Mouse (Mus musculus): ENCODE data around the gene Arhgef12. TPM values are rescaled to one million over a fixed set of nuclear protein-coding genes. Genes with fewer than 3 reads are reported as not detected.
"Not testable (repeated sequence)": the region's sequence is repeated elsewhere in the genome, so short reads cannot be mapped to it uniquely, and the experiment has no call there.

Arhgef12 gene
- polyA plus RNA-seq, 1 experiment from 2014 or later: 20.3 TPM

- Histone ChIP-seq H3K4me2 (no peak overlapping the region), H3K36me3 (no peaks in the 10 kb centered on the region), H3K4me1 (replicated peaks) (peaks cover 7% of the 10 kb centered on the region; the same call in 1 of the 2 replicates), H3K9me3 (no peaks in the 10 kb centered on the region), H3K27me3 (no peaks in the 10 kb centered on the region), H3K9ac (no peak overlapping the region), H3K4me3 (no peak overlapping the region), H3K27ac (replicated peaks) (no peak overlapping the region)
- ATAC-seq (ENCODE audit: low FRiP score, low read depth): no peak
- WGBS: 68% methylated on average over 10 of the region's 10 CpGs
Observed at GRCm38 (mm10) chr9:43127101-43127787, 20.2 kb upstream of the Arhgef12 start.

GRCm38 (mm10) chr9:43122379-43122778 is 15.3 kb upstream of the Arhgef12 start:
- Histone ChIP-seq H3K4me3 (no peak overlapping the region), H3K4me1 (replicated peaks) (no peaks in the 10 kb centered on the region), H3K36me3 (no peaks in the 10 kb centered on the region), H3K4me2 (no peak overlapping the region), H3K27ac (replicated peaks) (no peak overlapping the region), H3K9ac (no peak overlapping the region), H3K9me3 (no peaks in the 10 kb centered on the region), H3K27me3 (no peaks in the 10 kb centered on the region)
- 62% methylated on average over 1 of the region's 1 CpGs for WGBS
- no peak for ATAC-seq (ENCODE audit: low FRiP score, low read depth)

- H3K4me3 ChIP-seq; H3K4me1 ChIP-seq (replicated peaks); H3K4me2 ChIP-seq; ATAC-seq (ENCODE audit: low FRiP score, low read depth); H3K27ac ChIP-seq (replicated peaks); H3K36me3 ChIP-seq; H3K9me3 ChIP-seq; H3K27me3 ChIP-seq; H3K9ac ChIP-seq: not testable (repeated sequence)
- 93% methylated on average over 2 of the region's 2 CpGs for WGBS
Observed at GRCm38 (mm10) chr9:43121948-43122347, 14.9 kb upstream of the Arhgef12 start.

- no peak for ATAC-seq (ENCODE audit: low FRiP score, low read depth)
- WGBS: 91% methylated on average over 6 of the region's 6 CpGs
- Histone ChIP-seq H3K9me3 (no peaks in the 10 kb centered on the region), H3K36me3 (no peaks in the 10 kb centered on the region; the same call in 1 of the 2 replicates), H3K27me3 (no peaks in the 10 kb centered on the region), H3K4me1 (replicated peaks) (peaks cover 20% of the 10 kb centered on the region), H3K9ac (no peak overlapping the region), H3K4me2 (peak overlapping the region; percentile 67), H3K27ac (replicated peaks) (0 out of 2 replicates have a peak overlapping the region, but pooled peaks have one; percentile 51), H3K4me3 (peak overlapping the region; percentile 74; the same call in 1 of the 2 replicates)
Observed at GRCm38 (mm10) chr9:43116997-43117336, 9.9 kb upstream of the Arhgef12 start.

- Histone ChIP-seq H3K27me3 (no peaks in the 10 kb centered on the region), H3K9me3 (no peaks in the 10 kb centered on the region), H3K4me2 (peak within 1 kb of the TSS; percentile 67), H3K9ac (peak within 1 kb of the TSS; percentile 83), H3K4me1 (replicated peaks) (peaks cover 20% of the 10 kb centered on the region), H3K36me3 (peaks cover 4% of the 10 kb centered on the region; the same call in 1 of the 2 replicates), H3K4me3 (peak within 1 kb of the TSS; percentile 74), H3K27ac (replicated peaks) (peak within 1 kb of the TSS; percentile 51)
- WGBS: 3% methylated on average over 55 of the region's 55 CpGs
- peak; percentile 97 for ATAC-seq (ENCODE audit: low FRiP score, low read depth)
Observed at GRCm38 (mm10) chr9:43116134-43116996, 9.3 kb upstream of the Arhgef12 start, which contains the start of gene Tmem136. Gene Tmem136, minus strand, starts transcription at chr9:43116570.

GRCm38 (mm10) chr9:43115431-43116133 is 8.5 kb upstream of the Arhgef12 start:
- peak overlapping the region; percentile 67 for H3K4me2 ChIP-seq
- H3K9me3 ChIP-seq: no peaks in the 10 kb centered on the region
- peak overlapping the region; percentile 83 for H3K9ac ChIP-seq
- H3K4me1 ChIP-seq (replicated peaks): peaks cover 20% of the 10 kb centered on the region
- H3K27me3 ChIP-seq: no peaks in the 10 kb centered on the region
- peaks cover 6% of the 10 kb centered on the region; the same call in 1 of the 2 replicates for H3K36me3 ChIP-seq
- no peak for ATAC-seq (ENCODE audit: low FRiP score, low read depth)
- 14% methylated on average over 12 of the region's 12 CpGs for WGBS
- peak overlapping the region; percentile 51 for H3K27ac ChIP-seq (replicated peaks)
- H3K4me3 ChIP-seq: peak overlapping the region; percentile 74

GRCm38 (mm10) chr9:43114833-43115232 is 7.8 kb upstream of the Arhgef12 start:
- 91% methylated on average over 4 of the region's 4 CpGs for WGBS
- ATAC-seq (ENCODE audit: low FRiP score, low read depth): no peak
- Histone ChIP-seq H3K27ac (replicated peaks) (no peak overlapping the region), H3K36me3 (peaks cover 12% of the 10 kb centered on the region; the same call in 1 of the 2 replicates), H3K4me1 (replicated peaks) (peaks cover 20% of the 10 kb centered on the region), H3K9ac (no peak overlapping the region), H3K4me3 (no peak overlapping the region), H3K4me2 (peak overlapping the region; percentile 67; the same call in 1 of the 2 replicates), H3K27me3 (no peaks in the 10 kb centered on the region), H3K9me3 (no peaks in the 10 kb centered on the region)

GRCm38 (mm10) chr9:43110286-43110980 is 3.4 kb upstream of the Arhgef12 start:
- 85% methylated on average over 8 of the region's 8 CpGs for WGBS
- ATAC-seq (ENCODE audit: low FRiP score, low read depth): no peak
- no peak overlapping the region for H3K27ac ChIP-seq (replicated peaks)

GRCm38 (mm10) chr9:43109125-43109524 is 2.1 kb upstream of the Arhgef12 start:
- no peak overlapping the region for H3K27ac ChIP-seq (replicated peaks)
- no peak overlapping the region for H3K4me2 ChIP-seq
- no peaks in the 10 kb centered on the region for H3K27me3 ChIP-seq
- H3K36me3 ChIP-seq: peaks cover 12% of the 10 kb centered on the region
- H3K9me3 ChIP-seq: no peaks in the 10 kb centered on the region
- no peak overlapping the region for H3K9ac ChIP-seq
- no peak for ATAC-seq (ENCODE audit: low FRiP score, low read depth)
- 91% methylated on average over 7 of the region's 7 CpGs for WGBS
- H3K4me3 ChIP-seq: no peak overlapping the region
- peaks cover 19% of the 10 kb centered on the region for H3K4me1 ChIP-seq (replicated peaks)

More at GRCm38 (mm10) chr9:43110286-43110980, 3.4 kb upstream of the Arhgef12 start:
- Histone ChIP-seq H3K9me3 (no peaks in the 10 kb centered on the region), H3K9ac (no peak overlapping the region), H3K27me3 (no peaks in the 10 kb centered on the region), H3K4me1 (replicated peaks) (peaks cover 20% of the 10 kb centered on the region), H3K4me3 (no peak overlapping the region), H3K36me3 (peaks cover 12% of the 10 kb centered on the region), H3K4me2 (no peak overlapping the region)

GRCm38 (mm10) chr9:43108721-43109120 is 1.7 kb upstream of the Arhgef12 start:
- no peak overlapping the region for H3K9ac ChIP-seq
- H3K4me2 ChIP-seq: no peak overlapping the region
- peaks cover 23% of the 10 kb centered on the region for H3K4me1 ChIP-seq (replicated peaks)
- no peaks in the 10 kb centered on the region for H3K27me3 ChIP-seq
- H3K36me3 ChIP-seq: peaks cover 12% of the 10 kb centered on the region
- WGBS: 92% methylated on average over 3 of the region's 3 CpGs
- H3K9me3 ChIP-seq: no peaks in the 10 kb centered on the region
- no peak for ATAC-seq (ENCODE audit: low FRiP score, low read depth)
- no peak overlapping the region for H3K4me3 ChIP-seq
- no peak overlapping the region for H3K27ac ChIP-seq (replicated peaks)

GRCm38 (mm10) chr9:43108081-43108480 is 1.0 kb upstream of the Arhgef12 start:
- H3K27me3 ChIP-seq: no peaks in the 10 kb centered on the region
- H3K9ac ChIP-seq: no peak overlapping the region
- H3K9me3 ChIP-seq: no peaks in the 10 kb centered on the region
- H3K27ac ChIP-seq (replicated peaks): no peak overlapping the region
- H3K4me1 ChIP-seq (replicated peaks): peaks cover 29% of the 10 kb centered on the region
- ATAC-seq (ENCODE audit: low FRiP score, low read depth): no peak
- H3K4me3 ChIP-seq: no peak overlapping the region
- WGBS: 91% methylated on average over 1 of the region's 1 CpGs
- no peak overlapping the region for H3K4me2 ChIP-seq
- peaks cover 12% of the 10 kb centered on the region for H3K36me3 ChIP-seq

Data from hindbrain, embryonic 15.5 days (tissue).